Mouse (Mus musculus) megakaryocyte, embryonic 14.5 days (primary cell): ENCODE measurements around the gene Rex1bd.

Experiments
- FLI1 ChIP-seq: IDR thresholded peaks from 2 replicates; pipeline ENCODE4 v1.6.1; 2012; ENCODE audit warnings: low read length, inconsistent platforms, mixed read lengths
- GATA1 ChIP-seq: IDR thresholded peaks from 3 replicates; pipeline ENCODE4 v1.6.1; 2012; ENCODE audit warnings: mixed read lengths, low read length, inconsistent platforms, borderline replicate concordance

GRCm38 (mm10) chr8:70553740-70554139, 47.2 kb upstream of the Rex1bd start:
- TF ChIP-seq GATA1: no peak
- no peak for TF ChIP-seq FLI1
